In the genomic region with DNA sequence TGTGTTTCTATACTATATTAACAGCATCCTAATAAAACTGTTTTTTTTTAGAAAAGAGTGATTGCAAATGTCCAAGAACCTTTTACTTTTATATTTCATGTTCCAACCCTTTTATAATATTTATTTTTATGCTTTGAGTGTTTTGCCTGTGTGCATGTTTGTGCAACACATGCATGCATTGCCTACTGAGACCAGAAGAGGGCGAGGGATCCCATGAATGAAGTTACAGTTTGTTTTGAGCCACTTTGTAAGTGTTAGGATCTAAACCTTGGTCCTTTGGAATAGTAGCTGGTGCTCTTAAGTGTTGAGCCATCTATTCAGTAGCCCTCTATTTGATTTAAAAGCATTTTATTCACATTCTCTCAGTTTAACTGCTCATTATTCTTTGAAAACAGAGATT, we compare ENCODE assay signal across 26 mouse cellular contexts. TPM values are rescaled to one million over a fixed set of nuclear protein-coding genes. Genes with fewer than 3 reads are reported as not detected.
DNase-seq lines count a peak whose midpoint lies in the region; ATAC-seq and TF ChIP-seq lines count a peak whose summit lies in the region.
"Had no signal": no experiment of that assay in that cellular context is flagged by ENCODE, and none has a peak within 500 bp of the region (broad histone marks: within the 10 kb centered on the region; RNA-seq: fewer than 3 reads in every experiment).

No protein-coding gene starts in this region.

- H3K9ac ChIP-seq in hindbrain, postnatal 0 days (replicated peaks; ENCODE audit: low read length) = no peak overlapping the region
- H3K9ac ChIP-seq in hindbrain, embryonic 12.5 days = no peak overlapping the region
- no peak overlapping the region for H3K9ac ChIP-seq in lung, embryonic 14.5 days
- H3K9ac ChIP-seq in CH12.LX (ENCODE audit: insufficient read depth, low read depth) (no peak overlapping the region), MEL (ENCODE audit: control insufficient read depth, low read depth, low read length, poor library complexity, severe bottlenecking) (no peak overlapping the region)
- H3K9ac ChIP-seq: forebrain, embryonic 12.5 days; heart, embryonic 13.5 days had no signal

- dilution Hi-C loops in CH12.LX (cut with MboI; ENCODE audit: extremely low pct_ligation_motif_present, extremely low pct_unique_long_range_greater_than_20kb, low sequenced_read_pairs) = no loop called here

- no peak for ATAC-seq in hindbrain, postnatal 0 days
- no peak for ATAC-seq in hindbrain, embryonic 12.5 days (ENCODE audit: low FRiP score)
- ATAC-seq in lung, embryonic 14.5 days (ENCODE audit: insufficient read depth) = no peak
- ATAC-seq: CD4-positive, CD25-positive, alpha-beta regulatory T cell, adult 4 months; hindbrain, embryonic 16.5 days; midbrain, embryonic 16.5 days; Patski had no signal

- no peaks in the 10 kb centered on the region for H3K36me3 ChIP-seq in hindbrain, postnatal 0 days (ENCODE audit: insufficient read depth, low read length)
- no peaks in the 10 kb centered on the region for H3K36me3 ChIP-seq in hindbrain, embryonic 12.5 days
- H3K36me3 ChIP-seq in lung, embryonic 14.5 days (ENCODE audit: insufficient read depth) = no peaks in the 10 kb centered on the region
- H3K36me3 ChIP-seq in CH12.LX (replicated peaks in 1 of 2; ENCODE audit: control insufficient read depth in 1 of 2, insufficient read depth in 1 of 2, low read length in 1 of 2) (no peaks in the 10 kb centered on the region), MEL (ENCODE audit: control insufficient read depth in 1 of 2, insufficient read depth in 2 of 2, low read length in 2 of 2) (no peaks in the 10 kb centered on the region)
- H3K36me3 ChIP-seq: forebrain, embryonic 12.5 days; heart, embryonic 13.5 days had no signal

- TF ChIP-seq CTCF in hindbrain, postnatal 0 days (IDR thresholded peaks at IDR 0.05; ENCODE audit: low read depth) = peak; percentile 33
- TF ChIP-seq CTCF in lung, embryonic 14.5 days (IDR thresholded peaks at IDR 0.05; ENCODE audit: low read depth) = peak; percentile 42
- TF ChIP-seq CTCF in CH12.LX (conservative IDR thresholded peaks at IDR 0.05 in 1 of 2, IDR thresholded peaks at IDR 0.05 in 1 of 2; ENCODE audit: low read depth in 2 of 2, low read length in 2 of 2) = peak in 1 of 2 experiments; percentile 34; a peak in 2 of 4 replicates
- TF ChIP-seq CTCF in MEL (IDR thresholded peaks at IDR 0.05 in 2 of 3, conservative IDR thresholded peaks at IDR 0.05 in 1 of 3; ENCODE audit: control insufficient read depth in 1 of 3, insufficient read depth in 1 of 3, low read depth in 2 of 3, low read length in 3 of 3, poor library complexity in 1 of 3, severe bottlenecking in 1 of 3) = peak; percentile 23 to 63 (median 43)

- H3K79me2 ChIP-seq in CH12.LX (replicated peaks; ENCODE audit: control insufficient read depth, extremely low read depth, insufficient read depth, poor library complexity, severe bottlenecking) (no peaks in the 10 kb centered on the region), MEL (ENCODE audit: control insufficient read depth, insufficient read depth, low read length, poor library complexity) (no peaks in the 10 kb centered on the region)

- TF ChIP-seq RAD21 in CH12.LX (IDR thresholded peaks at IDR 0.05; ENCODE audit: low read depth, low read length) (peak; percentile 12), MEL (IDR thresholded peaks at IDR 0.05; ENCODE audit: low read depth, low read length) (peak; percentile 64)

- no peak overlapping the region for H3K4me2 ChIP-seq in hindbrain, postnatal 0 days (ENCODE audit: low read depth, low read length)
- H3K4me2 ChIP-seq in hindbrain, embryonic 12.5 days (replicated peaks) = no peak overlapping the region
- no peak overlapping the region for H3K4me2 ChIP-seq in lung, embryonic 14.5 days
- H3K4me2 ChIP-seq in CH12.LX (ENCODE audit: insufficient read depth, low read depth, poor library complexity, severe bottlenecking) = no peak overlapping the region
- H3K4me2 ChIP-seq: forebrain, embryonic 12.5 days; heart, embryonic 13.5 days had no signal

- 43% methylated on average over 1 of the region's 1 CpGs for WGBS in hindbrain, postnatal 0 days
- WGBS in hindbrain, embryonic 12.5 days = 31% methylated on average over 1 of the region's 1 CpGs
- 36% methylated on average over 1 of the region's 1 CpGs for WGBS in lung, embryonic 14.5 days

- no peak for TF ChIP-seq EP300 in CH12.LX (IDR thresholded peaks at IDR 0.05; ENCODE audit: low read length)
- TF ChIP-seq EP300 in MEL (IDR thresholded peaks at IDR 0.05; ENCODE audit: low read depth in 1 of 2, low read length in 2 of 2) = no peak

- no peak overlapping the region for H3K4me3 ChIP-seq in hindbrain, postnatal 0 days (ENCODE audit: low read length)
- no peak overlapping the region for H3K4me3 ChIP-seq in hindbrain, embryonic 12.5 days
- H3K4me3 ChIP-seq in lung, embryonic 14.5 days (ENCODE audit: low read depth, low read length) = no peak overlapping the region
- H3K4me3 ChIP-seq in CH12.LX (replicated peaks in 1 of 3; ENCODE audit: low read depth in 2 of 3, low read length in 2 of 3, poor library complexity in 1 of 3) (no peak overlapping the region), MEL (ENCODE audit: control insufficient read depth in 1 of 2, insufficient read depth in 1 of 2, low read depth in 2 of 2, low read length in 2 of 2) (no peak overlapping the region)
- H3K4me3 ChIP-seq: forebrain, embryonic 12.5 days; heart, embryonic 13.5 days had no signal

- TF ChIP-seq POLR2A in CH12.LX (IDR thresholded peaks at IDR 0.05; ENCODE audit: low read depth, low read length) (no peak), MEL (IDR thresholded peaks at IDR 0.05; ENCODE audit: control insufficient read depth in 1 of 2, insufficient read depth in 1 of 2, low read depth in 1 of 2, low read length in 2 of 2, poor library complexity in 1 of 2) (no peak)

- H3K27ac ChIP-seq in hindbrain, postnatal 0 days = no peak overlapping the region
- no peak overlapping the region for H3K27ac ChIP-seq in hindbrain, embryonic 12.5 days
- H3K27ac ChIP-seq in lung, embryonic 14.5 days (ENCODE audit: low read depth) = no peak overlapping the region
- H3K27ac ChIP-seq in CH12.LX (ENCODE audit: insufficient read depth, low read depth) (no peak overlapping the region), MEL (ENCODE audit: control insufficient read depth, low read depth, low read length) (no peak overlapping the region)
- H3K27ac ChIP-seq: forebrain, embryonic 12.5 days; heart, embryonic 13.5 days had no signal

- H3K27me3 ChIP-seq in hindbrain, postnatal 0 days (ENCODE audit: insufficient read depth, low read length) = no peaks in the 10 kb centered on the region
- H3K27me3 ChIP-seq in hindbrain, embryonic 12.5 days = no peaks in the 10 kb centered on the region
- H3K27me3 ChIP-seq in lung, embryonic 14.5 days (ENCODE audit: insufficient read depth, low read length) = no peaks in the 10 kb centered on the region
- H3K27me3 ChIP-seq in CH12.LX (replicated peaks) = no peaks in the 10 kb centered on the region
- H3K27me3 ChIP-seq in MEL (ENCODE audit: control insufficient read depth in 1 of 2, insufficient read depth in 2 of 2, low read length in 2 of 2) = no peaks in the 10 kb centered on the region
- H3K27me3 ChIP-seq: forebrain, embryonic 12.5 days; heart, embryonic 13.5 days had no signal

- in situ Hi-C loops in CH12.LX (cut with MboI; ENCODE audit: low pct_ligation_motif_present, low pct_unique_long_range_greater_than_20kb, low sequenced_read_pairs) = loop anchor here (25.0 kb wide), 1 partner anchor 344 kb away; no protein-coding TSS in a partner anchor

- no peaks in the 10 kb centered on the region for H3K9me3 ChIP-seq in hindbrain, postnatal 0 days (ENCODE audit: low read length)
- no peaks in the 10 kb centered on the region for H3K9me3 ChIP-seq in hindbrain, embryonic 12.5 days (replicated peaks)
- no peaks in the 10 kb centered on the region for H3K9me3 ChIP-seq in lung, embryonic 14.5 days (ENCODE audit: low read depth, low read length)
- no peaks in the 10 kb centered on the region for H3K9me3 ChIP-seq in CH12.LX (replicated peaks; ENCODE audit: low read length)
- no peaks in the 10 kb centered on the region for H3K9me3 ChIP-seq in MEL (replicated peaks; ENCODE audit: insufficient read depth, low read length)
- H3K9me3 ChIP-seq: forebrain, embryonic 12.5 days; heart, embryonic 13.5 days had no signal

- no peak for DNase-seq in hindbrain, postnatal 0 days (ENCODE audit: low spot score)
- peak; percentile 5 for DNase-seq in lung, embryonic 14.5 days
- no peak for DNase-seq in lung, postnatal 25 days (ENCODE audit: low spot score)
- DNase-seq in CH12.LX (ENCODE audit: extremely low read depth) (peak; percentile 7), MEL (ENCODE audit: low read depth, low spot score) (peak; percentile 57)
- no peak for DNase-seq in layer of hippocampus, postnatal 25 days (ENCODE audit: extremely low spot score in 1 of 2, low spot score in 1 of 2)
- DNase-seq: adrenal gland, postnatal 36 days; cerebellum, adult 2 months; heart, postnatal 36 days; kidney, adult 9 months; lung, adult 2 months; spleen, adult 18-20 months had no signal

- H3K4me1 ChIP-seq in hindbrain, postnatal 0 days (ENCODE audit: insufficient read depth, low read length) = no peaks in the 10 kb centered on the region
- H3K4me1 ChIP-seq in hindbrain, embryonic 12.5 days = no peaks in the 10 kb centered on the region
- no peaks in the 10 kb centered on the region for H3K4me1 ChIP-seq in lung, embryonic 14.5 days (ENCODE audit: insufficient read depth)
- no peaks in the 10 kb centered on the region for H3K4me1 ChIP-seq in CH12.LX (ENCODE audit: control insufficient read depth in 1 of 2, insufficient read depth in 2 of 2)
- H3K4me1 ChIP-seq in MEL (ENCODE audit: control insufficient read depth in 1 of 2, insufficient read depth in 2 of 2, low read length in 2 of 2) = no peaks in the 10 kb centered on the region
- H3K4me1 ChIP-seq: forebrain, embryonic 12.5 days; heart, embryonic 13.5 days had no signal

RNA-seq across cellular contexts. Expression of a gene that starts 48.0 kb away (rescaled TPM):
- total RNA-seq in hindbrain, postnatal 0 days (2014; rRNA removed) = not detected in 2 replicates
- 0.14 and 0.23 TPM in 2 replicates for polyA plus RNA-seq in hindbrain, postnatal 0 days (2015; fragmentation: Nextera tagmentation; extraction: Ambion mirVana)
- not detected in 2 replicates for polyA plus RNA-seq in hindbrain, embryonic 12.5 days (2016; fragmentation: Nextera tagmentation; extraction: Ambion mirVana)
- polyA plus RNA-seq in lung, embryonic 14.5 days (2014; fragmentation: Nextera tagmentation; extraction: Ambion mirVana) = not detected in 2 replicates
- total RNA-seq in CH12.LX (2012; rRNA removed) (not detected in 2 replicates), CH12.LX (2014; rRNA removed) (not detected in 2 replicates), MEL (2012; rRNA removed) (not detected in 2 replicates)
- polyA plus RNA-seq in CH12.LX (2012; ENCODE audit: insufficient read length, low read depth) (not detected in 2 replicates), MEL (2012; ENCODE audit: insufficient read depth in 1 of 2, insufficient read length in 2 of 2, low read depth in 1 of 2, low replicate concordance in 2 of 2, missing spikeins in 1 of 2) (not detected)
- total RNA-seq in layer of hippocampus, postnatal 25 days (2021) = not detected
- total RNA-seq: adrenal gland, postnatal 36 days; common myeloid progenitor, adult 5-6 weeks; heart, postnatal 36 days; left cerebral cortex, postnatal 10 days; megakaryocyte progenitor cell, adult 5-6 weeks had no signal
- polyA plus RNA-seq: CD4-positive, CD25-positive, alpha-beta regulatory T cell, adult 4 months; cerebellum, adult 2 months; forebrain, embryonic 12.5 days; gonadal fat pad, adult 2 months; heart, embryonic 13.5 days; hindbrain, embryonic 16.5 days; limb, embryonic 14.5 days; lung, adult 2 months; midbrain, embryonic 16.5 days; Patski; stomach, embryonic 14.5 days; thymus, postnatal 0 days had no signal

RNA-seq across cellular contexts. Expression of a gene that starts 57.2 kb away (rescaled TPM):
- total RNA-seq in hindbrain, postnatal 0 days (2014; rRNA removed) = 16.3 and 16.6 TPM in 2 replicates
- 25.4 and 27.3 TPM in 2 replicates for polyA plus RNA-seq in hindbrain, postnatal 0 days (2015; fragmentation: Nextera tagmentation; extraction: Ambion mirVana)
- polyA plus RNA-seq in hindbrain, embryonic 12.5 days (2016; fragmentation: Nextera tagmentation; extraction: Ambion mirVana) = 30.4 and 34.0 TPM in 2 replicates
- 16.4 and 17.2 TPM in 2 replicates for polyA plus RNA-seq in lung, embryonic 14.5 days (2014; fragmentation: Nextera tagmentation; extraction: Ambion mirVana)
- total RNA-seq in CH12.LX (2012; rRNA removed) (not detected in 2 replicates), CH12.LX (2014; rRNA removed) (not detected in 2 replicates), MEL (2012; rRNA removed) (not detected in 2 replicates)
- polyA plus RNA-seq in CH12.LX (2012; ENCODE audit: insufficient read length, low read depth) (not detected in 2 replicates), MEL (2012; ENCODE audit: insufficient read depth in 1 of 2, insufficient read length in 2 of 2, low read depth in 1 of 2, low replicate concordance in 2 of 2, missing spikeins in 1 of 2) (not detected)
- total RNA-seq in layer of hippocampus, postnatal 25 days (2021) = 10 to 100 TPM; 10.4 to 11.3 TPM
- polyA plus RNA-seq: CD4-positive, CD25-positive, alpha-beta regulatory T cell, adult 4 months; Patski had no signal

Comparison
In these comparisons a context has a peak if more than half of its experiments do, and no peak if none do; other contexts are left out.
1. DNase-seq: peak in lung, embryonic 14.5 days (single experiment), CH12.LX (single experiment) and MEL (single experiment); none in hindbrain, postnatal 0 days (single experiment), lung, postnatal 25 days (single experiment) and layer of hippocampus, postnatal 25 days (0 of 2).
2. RNA of a gene that starts 57.2 kb away (polyA plus RNA-seq): 30.4 to 34.0 TPM in hindbrain, embryonic 12.5 days, 25.4 to 27.3 TPM in hindbrain, postnatal 0 days and 16.4 to 17.2 TPM in lung, embryonic 14.5 days; not detected in CH12.LX and not detected in MEL; every median in the first group is over 10 times any median in the second.